Mouse (Mus musculus) spleen, adult 2 months (tissue): ENCODE measurements at regions not wholly inside any gene's neighbourhood (a gene's known extent, or its start where the extent isn't known, plus 50 kb on each side); places are given as distances from the start of the nearest gene placed in this dataset.

Source experiments
- CTCF ChIP-seq: fragments of 200-500 bp; IDR thresholded peaks from 2 replicates; pipeline ENCODE4 v1.5.1; 2011; ENCODE audit warnings: mild to moderate bottlenecking, inconsistent platforms; ENCODE audit not compliant: insufficient read depth, insufficient read length, insufficient replicate concordance; ENCODE audit errors: extremely low read depth
- POLR2A ChIP-seq: fragments of 200-500 bp; IDR thresholded peaks from 2 replicates; pipeline ENCODE4 v1.6.1; 2011; ENCODE audit warnings: low read depth, low read length, inconsistent platforms

- TF ChIP-seq CTCF (no peak), POLR2A (no peak)
Measured at GRCm38 (mm10) chr7:130058267-130058666, 461.9 kb downstream of the Ate1 start.
